Mouse (Mus musculus): Measurements from ENCODE around the gene Taz.

Taz gene

GRCm38 (mm10) chrX:74281041-74281731, 526 bp upstream of the Taz start:
- DNase-seq (ENCODE audit: low spot score in 2 of 2), result no peak

GRCm38 (mm10) chrX:74282395-74283091, 831 bp downstream of the Taz start:
- DNase-seq (ENCODE audit: low spot score in 2 of 2), result peak; percentile 79 to 82

GRCm38 (mm10) chrX:74283092-74283437, 1.4 kb downstream of the Taz start:
- DNase-seq (ENCODE audit: low spot score in 2 of 2), result peak in 1 of 2 experiments; percentile 2

GRCm38 (mm10) chrX:74293431-74293830, 11.7 kb downstream of the Taz start:
- DNase-seq (ENCODE audit: low spot score in 2 of 2), result no peak

GRCm38 (mm10) chrX:74296538-74297448, 15.1 kb downstream of the Taz start, which contains the start of gene Atp6ap1:
Gene Atp6ap1 (plus strand): TSS chrX:74297097.
- DNase-seq (ENCODE audit: low spot score in 2 of 2), result peak; percentile 84 to 87

- no peak for DNase-seq (ENCODE audit: low spot score in 2 of 2)
These were observed 16.6 kb downstream of the Taz start for GRCm38 (mm10) chrX:74298348-74298747.

- DNase-seq (ENCODE audit: low spot score in 2 of 2), result no peak
These were observed 18.0 kb downstream of the Taz start for GRCm38 (mm10) chrX:74299721-74300120.

GRCm38 (mm10) chrX:74304867-74305700, 23.4 kb downstream of the Taz start, which contains the start of gene Gdi1:
Gene Gdi1 (plus strand): TSS chrX:74304998.
- peak; percentile 72 to 74 for DNase-seq (ENCODE audit: low spot score in 2 of 2)

- DNase-seq (ENCODE audit: low spot score in 2 of 2), result peak; percentile 79 to 80
These were observed 31.1 kb downstream of the Taz start, which contains the start of gene Fam50a for GRCm38 (mm10) chrX:74312540-74313464. Gene Fam50a (plus strand): TSS chrX:74313033.

- DNase-seq (ENCODE audit: low spot score in 2 of 2), result peak; percentile 25 to 29
These were observed 47.0 kb downstream of the Taz start, which contains the start of gene Plxna3 for GRCm38 (mm10) chrX:74328725-74329161. Gene Plxna3 (plus strand): TSS chrX:74329066.

GRCm38 (mm10) chrX:74329215-74329671, 47.5 kb downstream of the Taz start:
- no peak for DNase-seq (ENCODE audit: low spot score in 2 of 2)

- no peak for DNase-seq (ENCODE audit: low spot score in 2 of 2)
These were observed 48.6 kb downstream of the Taz start for GRCm38 (mm10) chrX:74330166-74330930.
